Mouse (Mus musculus): ENCODE measurements around the gene Ank2.

- TF ChIP-seq CTCF (IDR thresholded peaks at IDR 0.05; ENCODE audit: extremely low read depth, insufficient read depth, low read length) (no peak), POLR2A (IDR thresholded peaks at IDR 0.05; ENCODE audit: extremely low read depth, insufficient read depth, low read length) (no peak)
Measured at GRCm38 (mm10) chr3:127543976-127544375, 44.8 kb upstream of the Ank2 start.

All from cortical plate, adult 2 months (tissue).